Mouse (Mus musculus) limb, embryonic 12.5 days (tissue): ENCODE measurements around the gene Oxsr1. TPM values are rescaled to one million over a fixed set of nuclear protein-coding genes. Genes with fewer than 3 reads are reported as not detected.
"Not testable (repeated sequence)": the region's sequence is repeated elsewhere in the genome, so short reads cannot be mapped to it uniquely, and the experiment has no call there.

Source experiments
- ATAC-seq: fragments of 200-750 bp; cut with Nextera tagmentation; 2 replicates; pipeline ENCODE4 v1.8.0; 2017; ENCODE audit warnings: low read depth, moderate TSS enrichment; ENCODE audit not compliant: insufficient number of reproducible peaks, insufficient read depth, low FRiP score, low TSS enrichment
- H3K27ac ChIP-seq: fragments of 300-500 bp; sonication (generic); 2 replicates; pipeline ENCODE4 v1.5.1; 2016; ENCODE audit warnings: mild to moderate bottlenecking, moderate library complexity
- H3K27me3 ChIP-seq: fragments of 300-500 bp; sonication (generic); 2 replicates; pipeline ENCODE4 v1.6.1; 2016; ENCODE audit warnings: mild to moderate bottlenecking, moderate library complexity
- H3K36me3 ChIP-seq: fragments of 300-500 bp; sonication (generic); 2 replicates; pipeline ENCODE4 v1.6.1; 2016; ENCODE audit warnings: mild to moderate bottlenecking, moderate library complexity
- H3K4me1 ChIP-seq: fragments of 300-500 bp; sonication (generic); replicated peaks from 2 replicates; pipeline ENCODE4 v1.6.1; 2016
- H3K4me2 ChIP-seq: fragments of 300-500 bp; sonication (generic); 2 replicates; pipeline ENCODE4 v1.6.1; 2016; ENCODE audit warnings: mild to moderate bottlenecking, moderate library complexity
- H3K4me3 ChIP-seq: fragments of 300-500 bp; sonication (generic); replicated peaks from 2 replicates; pipeline ENCODE4 v1.5.1; 2016; ENCODE audit warnings: mild to moderate bottlenecking
- H3K9ac ChIP-seq: fragments of 300-500 bp; sonication (generic); replicated peaks from 2 replicates; pipeline ENCODE4 v1.6.1; 2016; ENCODE audit warnings: mild to moderate bottlenecking, moderate library complexity
- H3K9me3 ChIP-seq: fragments of 300-500 bp; sonication (generic); 2 replicates; pipeline ENCODE4 v1.6.1; 2016; ENCODE audit warnings: mild to moderate bottlenecking, moderate library complexity
- WGBS: fragments of 180-500 bp; shearing (Covaris S2); methylation state at CpG from one replicate; pipeline ENCODE4 v1.1.7; 2016; 5-methylcytosine and 5-hydroxymethylcytosine counted together
- polyA plus RNA-seq: library from polyadenylated mRNA; unstranded; fragments of >200 nt; fragmentation: Nextera tagmentation; extraction: Ambion mirVana; gene quantifications from 2 replicates; pipeline ENCODE4 v1.2.1, GENCODE M21; 2016

Gene Oxsr1
- polyA plus RNA-seq, 1 experiment from 2014 or later, result 17.0 TPM

DNA sequence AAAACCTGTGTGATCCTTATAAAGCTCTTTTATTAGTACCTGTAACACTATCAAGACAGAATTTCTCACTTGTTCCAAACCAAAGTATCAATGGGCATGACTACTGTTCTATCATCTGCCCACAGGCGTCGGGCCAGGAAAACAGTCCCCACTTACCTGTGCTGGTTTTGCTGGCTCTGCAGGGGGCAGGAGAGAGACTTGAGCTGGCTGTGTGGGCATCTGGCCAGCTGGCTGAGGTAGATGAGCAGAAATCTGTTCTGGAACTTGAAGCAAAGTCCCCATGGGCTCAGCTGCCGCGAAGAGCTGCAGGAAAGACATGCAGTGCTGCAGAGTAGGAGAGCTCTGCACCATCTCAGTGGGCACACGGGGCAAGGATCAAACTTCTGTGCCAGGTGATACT, 75.4 kb downstream of the Oxsr1 start:
- H3K27ac ChIP-seq, result no peak overlapping the region
- no peaks in the 10 kb centered on the region for H3K4me1 ChIP-seq
- no peaks in the 10 kb centered on the region for H3K27me3 ChIP-seq
- ATAC-seq, result no peak
- H3K4me2 ChIP-seq, result no peak overlapping the region
- H3K9ac ChIP-seq, result no peak overlapping the region
- no peak overlapping the region for H3K4me3 ChIP-seq
- WGBS, result 95% methylated on average over 5 of the region's 5 CpGs
- H3K9me3 ChIP-seq, result no peaks in the 10 kb centered on the region
- H3K36me3 ChIP-seq, result peaks cover 48% of the 10 kb centered on the region

DNA sequence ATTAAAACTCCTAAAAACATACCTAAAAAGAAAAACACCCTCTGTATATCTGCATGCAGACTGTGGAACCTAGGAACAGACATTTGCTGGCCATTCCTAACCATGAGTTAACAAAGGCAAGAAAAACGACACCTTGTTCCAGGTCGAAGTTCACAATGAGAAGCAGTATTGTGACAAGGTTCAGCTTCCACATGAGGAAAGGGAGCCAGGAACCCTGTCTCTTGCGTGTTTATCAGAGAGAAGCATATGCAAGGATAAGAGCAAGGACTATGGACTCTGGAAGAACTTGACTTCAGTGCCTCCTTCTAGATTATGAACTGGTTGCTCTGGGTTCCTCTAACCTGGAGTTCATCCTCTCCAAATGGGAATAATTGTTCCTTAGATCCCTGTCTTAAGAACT, 78.2 kb downstream of the Oxsr1 start:
- Histone ChIP-seq H3K27ac (no peak overlapping the region), H3K4me1 (no peaks in the 10 kb centered on the region), H3K36me3 (peaks cover 54% of the 10 kb centered on the region), H3K9ac (no peak overlapping the region), H3K4me2 (no peak overlapping the region), H3K27me3 (no peaks in the 10 kb centered on the region), H3K9me3 (no peaks in the 10 kb centered on the region), H3K4me3 (no peak overlapping the region)
- ATAC-seq, result no peak
- WGBS, result 91% methylated on average over 3 of the region's 3 CpGs

- ATAC-seq, result no peak
- Histone ChIP-seq H3K36me3 (peaks cover 56% of the 10 kb centered on the region), H3K4me1 (no peaks in the 10 kb centered on the region), H3K27ac (no peak overlapping the region), H3K9me3 (no peaks in the 10 kb centered on the region), H3K4me2 (no peak overlapping the region), H3K4me3 (no peak overlapping the region), H3K9ac (no peak overlapping the region), H3K27me3 (no peaks in the 10 kb centered on the region)
- WGBS, result 70% methylated on average over 11 of the region's 11 CpGs
These were observed 80.9 kb downstream of the Oxsr1 start for GRCm38 (mm10) chr9:119241169-119241865.

DNA sequence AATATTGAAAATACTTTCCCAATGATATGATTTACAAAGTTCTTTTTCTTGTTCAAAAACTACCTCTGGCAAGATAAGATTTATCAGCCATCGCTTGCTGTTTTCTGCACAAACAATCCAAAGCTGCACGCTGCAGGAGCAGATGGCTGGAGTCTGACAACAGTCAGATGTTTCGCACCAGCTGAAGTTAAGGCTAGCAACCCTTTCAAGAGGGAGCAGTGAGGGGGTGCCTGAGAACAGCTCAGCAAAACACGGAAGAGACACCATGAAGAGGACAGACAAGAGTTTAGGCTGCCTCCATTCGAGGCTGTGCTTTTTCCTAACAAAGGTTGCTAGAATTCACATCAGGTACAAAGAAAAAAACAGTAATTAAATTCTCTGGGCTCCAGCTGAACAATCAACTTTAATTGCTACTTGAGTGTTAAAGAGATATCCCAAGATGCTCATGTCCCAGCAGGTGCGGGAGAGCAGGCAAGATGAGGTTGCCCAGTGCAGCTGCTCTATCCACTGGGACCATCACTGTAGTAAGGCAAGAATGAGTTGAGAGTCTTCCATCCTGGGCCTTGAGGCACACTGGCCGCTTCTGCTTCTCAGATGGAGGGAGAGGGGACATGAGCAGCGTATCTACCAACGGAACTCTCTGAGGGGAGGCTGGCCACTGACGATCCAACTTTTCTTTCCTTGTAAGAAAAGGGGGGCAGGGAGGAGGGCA, 81.8 kb downstream of the Oxsr1 start:
- Histone ChIP-seq H3K9ac (no peak overlapping the region), H3K4me2 (no peak overlapping the region), H3K4me3 (no peak overlapping the region), H3K9me3 (no peaks in the 10 kb centered on the region), H3K4me1 (no peaks in the 10 kb centered on the region), H3K27me3 (no peaks in the 10 kb centered on the region), H3K36me3 (peaks cover 53% of the 10 kb centered on the region), H3K27ac (no peak overlapping the region)
- WGBS, result 89% methylated on average over 10 of the region's 10 CpGs
- no peak for ATAC-seq

- H3K4me2 ChIP-seq, result no peak overlapping the region
- H3K4me1 ChIP-seq, result no peaks in the 10 kb centered on the region
- H3K27me3 ChIP-seq, result no peaks in the 10 kb centered on the region
- H3K36me3 ChIP-seq, result peaks cover 50% of the 10 kb centered on the region
- no peak overlapping the region for H3K9ac ChIP-seq
- no peak for ATAC-seq
- no peaks in the 10 kb centered on the region for H3K9me3 ChIP-seq
- no peak overlapping the region for H3K4me3 ChIP-seq
- 95% methylated on average over 3 of the region's 3 CpGs for WGBS
- H3K27ac ChIP-seq, result no peak overlapping the region
These were observed 83.0 kb downstream of the Oxsr1 start for GRCm38 (mm10) chr9:119239274-119239673.

DNA sequence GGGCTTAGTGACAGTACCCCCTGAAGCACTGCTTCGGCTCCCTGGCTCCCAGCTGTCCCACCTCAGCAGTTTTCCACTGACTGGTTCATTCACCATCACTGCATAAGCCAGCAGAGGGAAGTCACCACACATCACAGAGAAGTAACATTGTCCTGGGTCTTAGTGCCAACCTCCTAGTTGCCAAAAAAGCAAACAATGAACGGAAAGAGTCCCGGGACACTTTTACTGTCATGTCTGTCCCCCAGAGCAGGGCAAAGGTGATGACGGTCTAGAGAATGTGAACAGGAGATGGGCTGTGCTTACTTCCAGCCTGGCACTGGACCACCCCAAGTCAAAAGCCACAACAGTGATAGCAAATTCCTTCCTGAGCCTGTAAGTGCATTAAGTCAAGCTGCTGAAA, 83.4 kb downstream of the Oxsr1 start:
- Histone ChIP-seq H3K4me1 (no peaks in the 10 kb centered on the region), H3K36me3 (peaks cover 45% of the 10 kb centered on the region), H3K27ac (no peak overlapping the region), H3K4me3 (no peak overlapping the region), H3K9ac (no peak overlapping the region), H3K9me3 (no peaks in the 10 kb centered on the region), H3K4me2 (no peak overlapping the region), H3K27me3 (no peaks in the 10 kb centered on the region)
- no peak for ATAC-seq
- WGBS, result 92% methylated on average over 4 of the region's 4 CpGs

GRCm38 (mm10) chr9:119231552-119231951, 90.7 kb downstream of the Oxsr1 start:
- no peaks in the 10 kb centered on the region for H3K27me3 ChIP-seq
- H3K9ac ChIP-seq, result no peak overlapping the region
- no peaks in the 10 kb centered on the region for H3K36me3 ChIP-seq
- no peaks in the 10 kb centered on the region for H3K4me1 ChIP-seq
- 91% methylated on average over 7 of the region's 7 CpGs for WGBS
- no peak overlapping the region for H3K4me2 ChIP-seq
- no peak overlapping the region for H3K27ac ChIP-seq
- ATAC-seq, result no peak
- H3K4me3 ChIP-seq, result no peak overlapping the region
- no peaks in the 10 kb centered on the region for H3K9me3 ChIP-seq

GRCm38 (mm10) chr9:119230829-119231228, 91.4 kb downstream of the Oxsr1 start:
- WGBS, result 95% methylated on average over 2 of the region's 2 CpGs
- no peaks in the 10 kb centered on the region for H3K9me3 ChIP-seq
- H3K27me3 ChIP-seq, result no peaks in the 10 kb centered on the region
- no peak overlapping the region for H3K4me3 ChIP-seq
- H3K36me3 ChIP-seq, result peaks cover under 1% of the 10 kb centered on the region; the same call in 1 of the 2 replicates
- no peaks in the 10 kb centered on the region for H3K4me1 ChIP-seq
- H3K4me2 ChIP-seq, result no peak overlapping the region
- no peak for ATAC-seq
- H3K9ac ChIP-seq, result no peak overlapping the region
- no peak overlapping the region for H3K27ac ChIP-seq

DNA sequence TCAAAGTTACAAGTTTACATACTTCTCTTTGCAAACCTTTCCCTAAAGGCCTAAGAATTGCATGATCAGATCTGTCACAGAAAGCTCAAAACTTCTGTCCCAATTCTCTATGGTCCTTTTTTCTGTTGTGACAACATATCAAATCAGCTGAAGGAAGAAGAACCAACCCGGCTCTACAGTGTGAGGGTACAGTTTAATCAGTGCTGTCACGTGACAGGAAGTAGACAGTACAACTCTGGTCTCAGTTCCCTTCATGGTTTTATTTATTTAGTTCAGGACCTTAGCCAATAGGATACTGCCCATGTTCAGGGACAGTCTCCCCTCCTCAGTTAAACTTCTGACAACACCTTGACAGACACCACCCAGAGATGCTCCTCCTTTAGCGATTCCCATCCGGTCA, 102.0 kb downstream of the Oxsr1 start:
- no peak overlapping the region for H3K9ac ChIP-seq
- 88% methylated on average over 4 of the region's 4 CpGs for WGBS
- no peak for ATAC-seq
- H3K4me1 ChIP-seq, result no peaks in the 10 kb centered on the region
- no peak overlapping the region for H3K27ac ChIP-seq
- no peak overlapping the region for H3K4me3 ChIP-seq
- no peaks in the 10 kb centered on the region for H3K27me3 ChIP-seq
- H3K9me3 ChIP-seq, result peaks cover 11% of the 10 kb centered on the region; the same call in 1 of the 2 replicates
- H3K36me3 ChIP-seq, result peaks cover 10% of the 10 kb centered on the region; the same call in 1 of the 2 replicates
- H3K4me2 ChIP-seq, result no peak overlapping the region

DNA sequence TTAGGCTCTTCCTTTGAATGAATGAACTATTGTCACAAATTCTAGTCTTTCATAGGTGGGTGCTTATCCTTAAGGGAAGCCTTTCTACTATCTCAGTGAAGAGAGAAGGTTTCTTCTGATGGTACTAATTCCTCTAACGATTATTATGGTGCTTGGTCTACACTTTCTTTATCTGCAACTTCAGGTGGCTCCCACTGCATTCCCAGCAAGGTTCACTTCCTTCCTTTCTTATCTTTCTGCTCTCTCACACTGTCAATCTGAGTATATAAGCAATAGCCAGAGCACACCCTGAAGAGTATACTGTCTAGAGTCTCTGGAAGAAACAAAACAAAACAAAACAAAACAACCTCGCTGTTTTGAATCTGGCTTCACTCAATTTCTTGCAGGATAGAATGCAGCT, 102.6 kb downstream of the Oxsr1 start:
- Histone ChIP-seq H3K4me3 (no peak overlapping the region), H3K27ac (no peak overlapping the region), H3K27me3 (no peaks in the 10 kb centered on the region), H3K9me3 (peaks cover 8% of the 10 kb centered on the region; the same call in 1 of the 2 replicates), H3K4me1 (no peaks in the 10 kb centered on the region), H3K4me2 (no peak overlapping the region), H3K9ac (no peak overlapping the region), H3K36me3 (peaks cover 7% of the 10 kb centered on the region; the same call in 1 of the 2 replicates)
- WGBS, result 86% methylated on average over 2 of the region's 2 CpGs
- ATAC-seq, result no peak

DNA sequence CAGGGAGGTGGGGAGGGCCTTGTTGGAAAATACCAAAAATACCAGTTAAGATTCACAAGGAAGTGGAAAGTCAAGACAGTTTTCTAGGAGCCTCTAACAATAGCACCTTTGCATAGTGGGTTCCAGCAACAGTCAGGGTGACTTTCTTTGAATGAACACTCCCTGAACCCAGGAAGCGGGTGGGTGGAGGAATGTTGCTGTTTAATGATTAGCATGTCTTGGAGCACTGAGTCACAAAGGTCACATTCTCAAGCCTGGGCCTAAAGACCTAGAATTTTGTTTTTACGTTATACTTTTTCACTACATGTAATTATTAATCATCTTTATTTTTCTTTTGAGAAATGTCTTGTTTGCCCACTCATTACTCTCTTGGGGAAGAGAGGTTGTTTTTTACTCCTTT, 106.9 kb downstream of the Oxsr1 start:
- H3K9me3 ChIP-seq, H3K36me3 ChIP-seq, H3K9ac ChIP-seq, H3K27me3 ChIP-seq, H3K4me2 ChIP-seq, H3K4me1 ChIP-seq, H3K27ac ChIP-seq, H3K4me3 ChIP-seq, ATAC-seq: not testable (repeated sequence)
- 92% methylated on average over 2 of the region's 2 CpGs for WGBS
